ENCODE assay signal across 8 mouse cellular contexts in the genomic region with DNA sequence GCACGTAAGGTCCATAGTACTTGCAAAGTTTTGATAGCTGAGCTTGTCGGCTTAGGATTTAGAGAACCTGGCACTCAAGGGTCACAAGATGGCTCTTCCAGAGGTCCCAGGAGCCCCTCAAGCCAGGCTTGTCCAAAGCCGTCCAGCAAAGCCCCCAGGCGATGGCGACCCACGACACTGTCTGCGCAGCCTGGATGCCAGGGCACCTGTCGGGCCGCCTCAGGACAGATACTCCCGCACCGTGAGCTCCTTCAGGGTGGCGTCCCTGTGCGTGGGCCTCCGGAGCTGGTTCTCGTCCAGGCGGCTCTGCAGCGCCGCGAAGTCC. TPM values are rescaled to one million over a fixed set of nuclear protein-coding genes. Genes with fewer than 3 reads are reported as not detected.
DNase-seq lines count a peak whose midpoint lies in the region; ATAC-seq and TF ChIP-seq lines count a peak whose summit lies in the region.

No protein-coding gene starts in this region.

- peaks cover 2% of the 10 kb centered on the region; the same call in 1 of the 2 replicates for H3K4me1 ChIP-seq in forebrain, embryonic 11.5 days (replicated peaks; ENCODE audit: control insufficient read depth, insufficient read depth, low read length)
- H3K4me1 ChIP-seq in limb, embryonic 10.5 days = peaks cover 17% of the 10 kb centered on the region
- H3K4me1 ChIP-seq in neural tube, embryonic 13.5 days (replicated peaks) = peaks cover 10% of the 10 kb centered on the region

- 14% methylated on average over 19 of the region's 19 CpGs for WGBS in forebrain, embryonic 11.5 days
- 13% methylated on average over 19 of the region's 19 CpGs for WGBS in limb, embryonic 10.5 days
- WGBS in neural tube, embryonic 13.5 days = 12% methylated on average over 19 of the region's 19 CpGs

- peaks cover 15% of the 10 kb centered on the region for H3K27me3 ChIP-seq in forebrain, embryonic 11.5 days (ENCODE audit: control insufficient read depth, insufficient read depth, low read length)
- peaks cover 75% of the 10 kb centered on the region for H3K27me3 ChIP-seq in limb, embryonic 10.5 days (ENCODE audit: low read depth, poor library complexity, severe bottlenecking)
- H3K27me3 ChIP-seq in neural tube, embryonic 13.5 days = peaks cover 30% of the 10 kb centered on the region

- H3K4me2 ChIP-seq in forebrain, embryonic 11.5 days (ENCODE audit: low read depth, low read length, severe bottlenecking) = peak overlapping the region; percentile 92
- peak overlapping the region; percentile 83 for H3K4me2 ChIP-seq in neural tube, embryonic 13.5 days

- H3K4me3 ChIP-seq in left cerebral cortex, adult 2 months = peak overlapping the region; percentile 66
- H3K4me3 ChIP-seq in forebrain, embryonic 11.5 days (ENCODE audit: low read depth, low read length) = peak overlapping the region; percentile 47
- H3K4me3 ChIP-seq in limb, embryonic 10.5 days = peak overlapping the region; percentile 56
- peak overlapping the region; percentile 51 for H3K4me3 ChIP-seq in neural tube, embryonic 13.5 days

- no peaks in the 10 kb centered on the region for H3K9me3 ChIP-seq in forebrain, embryonic 11.5 days (ENCODE audit: control insufficient read depth, low read length)
- H3K9me3 ChIP-seq in limb, embryonic 10.5 days (replicated peaks) = no peaks in the 10 kb centered on the region
- no peaks in the 10 kb centered on the region for H3K9me3 ChIP-seq in neural tube, embryonic 13.5 days

- peak overlapping the region; percentile 70 for H3K9ac ChIP-seq in forebrain, embryonic 11.5 days (ENCODE audit: low read length)
- H3K9ac ChIP-seq in neural tube, embryonic 13.5 days = peak overlapping the region; percentile 80

- no peak for TF ChIP-seq CTCF in left cerebral cortex, adult 2 months (IDR thresholded peaks at IDR 0.05)

- intact Hi-C loops in left cerebral cortex, adult 2 months (cut with DNase I) = loop anchor here (1.0 kb wide), 2 partner anchors 54 to 69 kb away; no protein-coding TSS in a partner anchor
- intact Hi-C loops in left cerebral cortex, postnatal 10 days (cut with DNase I) = loop anchor here (5.0 kb wide), 1 partner anchor 130 kb away; no protein-coding TSS in a partner anchor

- H3K27ac ChIP-seq in left cerebral cortex, adult 2 months = peak overlapping the region; percentile 50
- H3K27ac ChIP-seq in forebrain, embryonic 11.5 days (ENCODE audit: low read depth, low read length) = no peak overlapping the region
- peak overlapping the region; percentile 88 for H3K27ac ChIP-seq in limb, embryonic 10.5 days
- peak overlapping the region; percentile 79 for H3K27ac ChIP-seq in neural tube, embryonic 13.5 days (replicated peaks)

- ATAC-seq in forebrain, embryonic 11.5 days (replicated peaks; ENCODE audit: low FRiP score) = no peak
- no peak for ATAC-seq in neural tube, embryonic 13.5 days (ENCODE audit: low read depth)

- no peak for DNase-seq in left cerebral cortex, adult 2 months (ENCODE audit: extremely low spot score in 1 of 2, low spot score in 2 of 2)
- no peak for DNase-seq in left cerebral cortex, postnatal 10 days (ENCODE audit: extremely low spot score in 1 of 2, low spot score in 2 of 2)
- no peak for DNase-seq in forebrain, embryonic 11.5 days (ENCODE audit: low spot score)
- peak; percentile 80 for DNase-seq in limb, embryonic 10.5 days (ENCODE audit: low spot score)
- DNase-seq in adrenal gland, postnatal 10 days = no peak
- no peak for DNase-seq in adrenal gland, postnatal 4 days (ENCODE audit: low spot score in 2 of 2)
- DNase-seq in gastrocnemius, adult 18-20 months (ENCODE audit: low spot score) = no peak

- H3K36me3 ChIP-seq in forebrain, embryonic 11.5 days (ENCODE audit: control insufficient read depth, insufficient read depth, low read length) = no peaks in the 10 kb centered on the region
- no peaks in the 10 kb centered on the region for H3K36me3 ChIP-seq in limb, embryonic 10.5 days
- H3K36me3 ChIP-seq in neural tube, embryonic 13.5 days = no peaks in the 10 kb centered on the region

RNA-seq across cellular contexts. Expression of gene Snx20, which starts 9.0 kb away (rescaled TPM):
- total RNA-seq in left cerebral cortex, adult 2 months (2021) = 1 to 10 TPM in 1 of 2 experiments, under 1 TPM in 1; 0.98 to 1.6 TPM
- total RNA-seq in left cerebral cortex, postnatal 10 days (2021) = 1 to 10 TPM; 1.4 to 1.6 TPM
- 0.83 and 0.95 TPM in 2 replicates for polyA plus RNA-seq in forebrain, embryonic 11.5 days (2014; fragmentation: Nextera tagmentation; extraction: Ambion mirVana)
- polyA plus RNA-seq in limb, embryonic 10.5 days (2016; fragmentation: Nextera tagmentation; extraction: Ambion mirVana) = 0.31 and 0.63 TPM in 2 replicates
- 1.1 and 1.4 TPM in 2 replicates for polyA plus RNA-seq in neural tube, embryonic 13.5 days (2015; fragmentation: Nextera tagmentation; extraction: Ambion mirVana)
- 1 to 10 TPM; 2.5 to 2.7 TPM for total RNA-seq in adrenal gland, postnatal 10 days (2021)
- 1 to 10 TPM; 1.7 to 3.0 TPM for total RNA-seq in adrenal gland, postnatal 4 days (2021)
- total RNA-seq in gastrocnemius, adult 18-20 months (2021) = under 1 TPM; 0.18 to 0.38 TPM

RNA-seq across cellular contexts. Expression of gene Nod2, which starts 20.2 kb away (rescaled TPM):
- under 1 TPM; 0.27 to 0.65 TPM for total RNA-seq in left cerebral cortex, adult 2 months (2021)
- total RNA-seq in left cerebral cortex, postnatal 10 days (2021) = under 1 TPM; 0.61 to 0.97 TPM
- 0.07 and 0.13 TPM in 2 replicates for polyA plus RNA-seq in forebrain, embryonic 11.5 days (2014; fragmentation: Nextera tagmentation; extraction: Ambion mirVana)
- polyA plus RNA-seq in limb, embryonic 10.5 days (2016; fragmentation: Nextera tagmentation; extraction: Ambion mirVana) = 0.10 and 0.18 TPM in 2 replicates
- 0.10 TPM in 1 of 2 replicates, not detected in the other for polyA plus RNA-seq in neural tube, embryonic 13.5 days (2015; fragmentation: Nextera tagmentation; extraction: Ambion mirVana)
- total RNA-seq in adrenal gland, postnatal 10 days (2021) = 1 to 10 TPM in 1 of 2 experiments, under 1 TPM in 1; 0.94 to 1.1 TPM
- total RNA-seq in adrenal gland, postnatal 4 days (2021) = 1 to 10 TPM; 1.1 to 1.8 TPM
- under 1 TPM; 0.27 to 0.66 TPM for total RNA-seq in gastrocnemius, adult 18-20 months (2021)
